Mouse (Mus musculus) kidney, adult 2 months (tissue): Measurements from ENCODE around the gene Vps33a.
"Not testable (repeated sequence)": the region's sequence is repeated elsewhere in the genome, so short reads cannot be mapped to it uniquely, and the experiment has no call there.

Experiments used
- CTCF ChIP-seq: fragments of 200-500 bp; conservative IDR thresholded peaks from 2 replicates; pipeline ENCODE4 v1.5.1; 2011; ENCODE audit warnings: low read depth, mild to moderate bottlenecking, control low read depth, low read length, moderate library complexity, mixed read lengths; ENCODE audit not compliant: insufficient read depth, insufficient read length
- POLR2A ChIP-seq: fragments of 200-500 bp; IDR thresholded peaks from one replicate; pipeline ENCODE4 v1.6.1; 2011; ENCODE audit warnings: low read depth, low read length, control low read depth

DNA sequence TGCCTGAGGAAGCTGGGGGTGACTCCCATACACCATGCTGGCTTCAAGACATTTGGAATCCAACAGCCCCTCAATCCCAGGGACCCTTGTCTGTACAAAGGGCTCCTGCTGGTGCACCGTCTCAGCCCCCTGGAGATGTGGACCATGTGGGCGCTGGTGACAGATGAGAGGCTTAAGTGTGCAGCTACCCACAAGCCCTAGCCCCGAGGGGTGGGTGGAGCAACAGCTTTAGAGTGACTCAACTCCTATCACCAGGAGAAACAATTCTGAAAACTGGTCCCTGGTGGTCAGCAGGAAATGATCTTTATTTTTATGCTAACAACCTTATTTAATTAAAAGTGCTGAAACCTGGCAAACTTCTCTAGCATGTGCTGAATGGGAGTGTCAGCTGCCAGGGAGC lies 61.4 kb downstream of the Vps33a start:
- TF ChIP-seq CTCF, POLR2A: not testable (repeated sequence)
